Mouse (Mus musculus): ENCODE measurements around the gene Deaf1. TPM values are rescaled to one million over a fixed set of nuclear protein-coding genes. Genes with fewer than 3 reads are reported as not detected.

Gene Deaf1
- 10 to 100 TPM; 24.6 to 28.7 TPM for total RNA-seq (2021)
- long read RNA-seq, experiment 1, transcript Deaf1-201 (12 exons, 2,135 nt): major isoform, 23 of 56 reads
- long read RNA-seq, experiment 1, partial matches to known transcripts: 6 of 56 reads
- long read RNA-seq, experiment 1, other reads (novel, unspliced or antisense): 26 of 56 reads
- long read RNA-seq, experiment 2, transcript Deaf1-201 (12 exons, 2,135 nt): major isoform, 17 of 42 reads
- long read RNA-seq, experiment 2, partial matches to known transcripts: 3 of 42 reads
- long read RNA-seq, experiment 2, other reads (novel, unspliced or antisense): 22 of 42 reads

DNA sequence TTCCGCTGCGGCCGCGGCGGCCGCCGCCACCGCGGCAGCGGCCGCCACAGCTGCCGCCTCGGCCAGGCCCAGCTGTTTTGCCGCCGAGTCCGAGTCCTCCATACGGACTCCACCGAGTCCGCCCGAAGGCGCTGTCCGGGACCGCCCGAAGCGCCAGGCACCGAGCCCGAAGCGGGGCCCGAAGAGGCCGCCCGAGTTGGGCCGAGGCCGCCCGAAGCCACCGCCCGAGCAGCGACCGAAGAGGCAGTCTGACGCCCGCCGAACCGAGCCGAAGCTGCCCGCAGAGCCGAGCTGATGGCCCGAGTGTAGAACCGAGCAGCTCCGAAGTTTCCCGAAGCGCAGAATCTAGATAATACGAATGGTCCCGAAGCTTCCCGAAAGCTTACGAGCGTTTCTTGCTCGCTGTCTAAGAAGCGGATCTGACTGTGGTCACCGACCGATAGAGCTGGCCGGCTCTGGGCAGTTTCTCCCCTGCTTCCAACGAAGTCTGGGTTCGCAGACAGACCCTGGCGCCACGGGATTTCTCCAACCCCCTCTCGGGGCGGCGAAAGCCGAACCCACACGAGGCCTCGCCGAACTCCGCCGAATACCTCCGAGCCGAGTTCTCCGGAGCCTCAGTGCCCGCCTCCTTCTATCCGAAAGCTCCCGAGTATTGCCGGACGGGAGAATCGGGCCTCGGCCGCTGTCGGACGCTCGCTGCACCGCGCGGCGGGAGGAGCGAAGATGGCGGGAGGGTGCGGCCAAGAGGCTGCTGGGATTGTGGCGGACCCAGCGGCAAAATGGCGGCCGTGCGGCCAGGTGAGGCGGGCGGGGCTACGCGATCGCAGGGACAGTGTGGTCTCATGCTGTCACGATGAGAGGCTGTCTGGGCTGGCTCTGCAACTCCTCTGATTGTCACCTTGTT lies at the start of gene Deaf1, which contains the start of gene Tmem80:
TSS of gene Deaf1 (minus strand) at position 222 of the 904 bp plus-strand sequence.
TSS of gene Tmem80 (plus strand) at position 271 of the 904 bp plus-strand sequence.
- DNase-seq: peak; percentile 99

GRCm38 (mm10) chr7:141374399-141374798 lies 46.9 kb upstream of the Deaf1 start:
- no peak for DNase-seq

GRCm38 (mm10) chr7:141373611-141374010 lies 46.1 kb upstream of the Deaf1 start:
- DNase-seq: no peak

- DNase-seq: no peak
Observed at GRCm38 (mm10) chr7:141371942-141372595, 44.6 kb upstream of the Deaf1 start.

GRCm38 (mm10) chr7:141369918-141370317 lies 42.4 kb upstream of the Deaf1 start:
- DNase-seq: no peak

DNA sequence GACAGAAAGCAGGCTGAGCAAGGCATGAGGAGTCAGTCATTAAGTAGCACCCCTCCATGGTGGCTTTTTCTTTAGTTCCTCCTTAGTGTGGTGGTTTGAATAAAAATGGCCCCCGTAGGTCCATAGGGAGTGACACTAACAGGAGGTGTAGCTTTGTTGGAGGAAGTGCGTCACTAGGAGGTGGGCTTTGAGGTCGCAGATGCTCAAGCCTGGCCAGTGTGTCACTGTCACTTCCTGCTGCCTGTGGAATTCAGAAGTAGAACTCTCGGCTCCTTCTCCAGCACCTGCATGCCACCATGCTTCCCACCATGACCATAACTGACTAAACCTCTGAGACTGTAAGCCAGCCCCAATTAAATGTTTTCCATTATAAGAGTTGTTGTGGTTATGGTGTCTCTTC lies 39.9 kb upstream of the Deaf1 start:
- no peak for DNase-seq

- DNase-seq: no peak
Observed at GRCm38 (mm10) chr7:141365049-141365445, 37.6 kb upstream of the Deaf1 start.

DNA sequence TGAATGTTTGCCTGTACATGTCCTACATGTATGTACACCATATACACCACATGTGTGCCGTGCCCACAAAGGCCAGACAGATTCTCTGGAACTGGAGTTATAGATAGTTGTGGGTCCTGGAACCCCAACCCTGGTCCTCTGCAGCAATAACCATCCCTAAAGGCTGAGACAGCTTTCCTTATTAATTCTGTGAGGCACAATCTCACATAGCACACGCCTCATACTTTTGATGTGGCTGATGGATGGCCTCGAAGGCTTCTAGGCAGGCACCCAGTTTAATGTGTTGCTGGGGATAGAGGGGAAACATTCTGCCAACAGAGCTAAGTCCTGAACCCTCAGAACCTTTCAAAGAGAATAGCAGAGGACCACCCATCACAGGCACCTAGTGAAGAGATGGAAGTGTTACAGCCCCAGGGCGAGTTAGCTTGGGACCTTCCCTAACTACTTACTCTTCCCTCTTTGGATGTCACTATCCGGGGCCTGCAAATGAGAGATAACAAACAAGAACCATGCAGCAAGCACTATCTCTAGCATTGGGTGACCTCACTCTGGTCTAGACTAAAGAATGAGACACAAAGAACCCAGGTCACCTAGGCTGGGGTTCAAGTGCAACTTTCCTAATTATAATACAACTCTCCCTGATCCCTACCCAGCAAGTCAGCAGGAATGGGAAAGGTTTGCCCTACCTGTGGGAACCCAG lies 37.0 kb upstream of the Deaf1 start:
- no peak for DNase-seq

DNA sequence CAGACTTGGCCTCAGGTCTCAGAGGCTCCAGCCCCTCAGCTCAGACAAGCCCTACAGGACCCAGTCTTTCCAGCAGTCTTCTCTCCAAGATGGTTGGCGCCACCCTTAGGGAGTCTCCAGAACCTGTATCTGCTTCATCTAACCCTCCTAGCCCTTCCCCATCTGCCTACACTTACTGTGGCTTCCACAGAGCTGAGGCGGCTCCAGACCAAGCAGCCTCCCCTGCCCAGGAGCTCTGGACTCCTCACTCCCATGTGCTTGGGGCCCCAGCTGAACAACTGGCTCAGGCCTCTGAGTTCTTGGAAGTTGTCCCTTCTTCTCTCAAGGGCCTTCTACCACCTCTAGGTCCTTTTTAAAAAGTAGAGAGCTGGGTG lies 36.2 kb upstream of the Deaf1 start:
- no peak for DNase-seq

DNA sequence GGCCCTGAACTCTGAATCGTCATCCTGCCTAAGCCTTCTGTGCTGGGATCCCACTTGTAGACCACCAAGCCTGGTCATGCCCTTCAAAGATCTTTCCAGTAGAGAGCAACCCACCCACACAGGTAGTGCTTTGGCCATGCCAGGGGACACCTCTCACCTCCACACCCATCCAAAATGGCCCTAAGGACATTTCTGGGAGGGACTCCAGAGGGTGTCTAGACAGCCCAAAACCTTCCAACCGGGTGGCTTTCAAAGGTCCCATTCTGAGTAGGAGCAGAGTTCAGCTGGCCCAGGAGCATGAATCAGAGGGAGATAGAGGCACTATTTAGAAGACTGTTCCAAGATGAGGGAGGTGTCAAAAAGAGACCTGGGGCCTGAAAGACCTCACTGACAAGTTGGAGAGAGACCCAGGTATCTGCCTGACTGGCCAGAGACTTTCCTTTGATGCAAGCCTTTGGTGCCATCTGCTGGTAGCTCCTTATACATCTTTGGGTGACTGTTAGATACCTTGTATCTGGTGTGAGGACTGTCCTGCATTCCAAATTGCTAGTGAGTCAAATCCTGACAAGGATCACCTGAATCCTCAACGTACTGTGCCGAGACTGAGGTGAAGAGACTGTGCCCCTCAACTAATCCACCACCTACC lies 35.7 kb upstream of the Deaf1 start:
- peak; percentile 63 for DNase-seq

DNA sequence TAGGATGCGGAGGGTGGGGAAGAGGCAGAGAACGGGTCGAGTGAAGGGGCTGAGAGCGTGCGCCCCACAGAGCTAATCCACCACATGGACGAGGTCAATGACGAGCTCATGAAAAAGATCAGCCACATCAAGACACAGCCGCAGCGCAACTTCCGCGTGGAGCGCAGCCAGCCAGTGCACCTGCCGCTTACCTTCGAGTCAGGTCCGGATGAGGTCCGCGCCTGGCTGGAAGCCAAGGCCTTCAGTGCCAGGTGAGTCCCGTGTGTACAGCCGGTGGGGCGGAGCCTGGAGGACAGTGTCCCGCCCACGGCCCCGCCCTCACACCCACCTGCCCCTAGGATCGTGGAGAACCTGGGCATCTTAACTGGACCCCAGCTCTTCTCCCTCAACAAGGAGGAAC lies 34.0 kb upstream of the Deaf1 start:
- DNase-seq: no peak

GRCm38 (mm10) chr7:141356971-141357370 lies 29.5 kb upstream of the Deaf1 start:
- DNase-seq: no peak

DNA sequence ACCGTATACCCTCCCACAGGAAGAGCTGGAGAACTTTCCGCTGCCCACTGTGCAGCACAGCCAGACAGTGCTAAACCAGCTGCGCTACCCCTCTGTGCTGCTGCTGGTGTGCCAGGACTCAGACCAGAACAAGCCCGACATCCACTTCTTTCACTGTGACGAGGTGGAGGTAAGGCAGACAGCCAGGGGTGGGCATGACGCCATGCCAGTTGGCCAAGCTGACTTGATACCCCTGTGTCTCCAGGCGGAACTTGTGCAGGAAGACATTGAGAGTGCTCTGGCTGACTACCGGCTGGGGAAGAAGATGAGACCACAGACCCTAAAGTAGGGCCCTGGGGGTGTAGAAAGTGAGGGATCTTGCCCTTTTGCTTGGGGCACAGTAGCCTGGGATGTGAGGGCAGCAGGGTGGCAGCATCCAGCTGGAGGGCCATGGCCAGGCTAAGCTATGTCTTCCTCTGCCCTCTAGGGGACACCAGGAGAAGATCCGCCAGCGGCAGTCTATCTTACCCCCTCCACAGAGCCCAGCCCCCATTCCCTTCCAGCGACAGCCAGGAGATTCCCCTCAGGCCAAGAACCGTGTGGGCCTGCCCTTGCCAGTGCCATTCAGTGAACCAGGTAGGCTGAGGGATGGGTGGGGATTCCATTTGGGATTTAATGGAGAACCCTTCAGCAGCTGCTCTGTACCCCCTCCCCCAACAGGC lies 28.3 kb upstream of the Deaf1 start:
- DNase-seq: no peak

- no peak for DNase-seq
Observed at GRCm38 (mm10) chr7:141355051-141355450, 27.6 kb upstream of the Deaf1 start.

DNA sequence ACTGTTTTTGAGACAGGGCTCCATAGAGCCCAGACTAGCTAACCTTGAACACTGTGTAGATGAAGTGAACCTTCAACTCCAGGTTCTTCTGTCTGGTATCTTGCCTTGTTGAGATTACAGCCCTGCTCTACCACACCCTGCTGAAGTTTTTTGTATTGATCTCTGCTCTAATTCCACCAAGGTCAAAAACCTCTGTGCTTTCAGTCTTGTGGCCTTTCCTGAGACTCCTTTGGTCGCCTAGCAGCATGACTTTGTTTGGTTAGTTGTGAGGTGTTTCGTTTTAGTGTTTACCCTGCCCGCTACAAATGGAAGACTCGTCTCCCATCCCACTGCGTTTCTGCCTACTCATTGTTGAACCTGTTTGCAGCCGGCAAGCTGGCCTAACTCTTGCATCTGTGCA lies 23.6 kb upstream of the Deaf1 start:
- DNase-seq: no peak

- no peak for DNase-seq
Observed at GRCm38 (mm10) chr7:141344787-141345186, 17.3 kb upstream of the Deaf1 start.

- no peak for DNase-seq
Observed at GRCm38 (mm10) chr7:141343696-141344095, 16.2 kb upstream of the Deaf1 start.

DNA sequence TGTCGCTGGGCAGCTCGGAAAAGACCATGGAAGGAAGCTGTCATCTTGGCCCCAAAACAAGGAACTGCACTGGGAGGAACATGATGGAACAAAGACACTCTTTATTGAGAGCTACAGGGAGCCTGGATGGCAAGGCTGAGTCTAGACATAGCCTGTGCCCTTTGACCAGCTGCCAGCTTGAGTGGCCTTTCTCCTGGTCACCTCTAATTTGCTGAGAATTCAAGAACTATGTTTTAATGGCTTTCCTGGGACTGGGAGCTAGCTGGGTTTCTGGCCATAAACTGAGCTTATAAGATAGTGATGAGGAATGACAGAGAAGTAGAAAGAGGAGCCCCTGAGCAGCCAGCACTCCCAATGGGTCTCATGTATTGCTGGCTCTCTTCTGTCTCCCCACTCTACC lies 15.7 kb upstream of the Deaf1 start:
- DNase-seq: no peak

- no peak for DNase-seq
Observed at GRCm38 (mm10) chr7:141341689-141342226, 14.3 kb upstream of the Deaf1 start.

DNA sequence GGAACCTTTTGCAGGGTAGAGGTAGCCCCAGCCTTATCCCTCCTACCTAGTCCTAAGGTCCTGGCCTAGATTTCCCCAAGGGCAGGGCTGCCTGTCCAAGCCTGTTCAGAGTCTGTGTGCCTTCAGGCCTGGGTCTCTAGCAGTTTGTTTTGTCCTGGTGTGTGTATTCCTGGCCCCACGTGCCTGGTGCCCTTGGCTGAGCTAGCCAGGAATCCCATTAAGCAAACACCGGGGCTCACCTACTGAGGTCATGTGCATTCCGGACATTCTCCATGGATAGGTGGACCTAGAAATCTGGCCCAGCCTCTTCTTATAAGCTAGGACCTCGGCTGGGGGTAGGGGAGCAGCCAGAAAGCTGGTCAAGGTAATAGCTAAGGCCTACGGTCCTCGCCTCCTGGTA lies 13.0 kb upstream of the Deaf1 start:
- DNase-seq: no peak

GRCm38 (mm10) chr7:141340023-141340422 lies 12.5 kb upstream of the Deaf1 start:
- DNase-seq: no peak
